Mouse (Mus musculus): ENCODE measurements around the gene Ola1.

The Ola1 gene

GRCm38 (mm10) chr2:73218913-73219312, at the start of gene Ola1:
Gene Ola1 (minus strand): TSS chr2:73218924.
- DNase-seq (ENCODE audit: low read depth, low spot score), result no peak

GRCm38 (mm10) chr2:73268281-73268680, 49.6 kb upstream of the Ola1 start:
- DNase-seq (ENCODE audit: low read depth, low spot score), result no peak

GRCm38 (mm10) chr2:73267818-73268217, 49.1 kb upstream of the Ola1 start:
- DNase-seq (ENCODE audit: low read depth, low spot score), result no peak

GRCm38 (mm10) chr2:73267231-73267630, 48.5 kb upstream of the Ola1 start:
- no peak for DNase-seq (ENCODE audit: low read depth, low spot score)

GRCm38 (mm10) chr2:73266623-73267022, 47.9 kb upstream of the Ola1 start:
- DNase-seq (ENCODE audit: low read depth, low spot score), result no peak

GRCm38 (mm10) chr2:73266011-73266410, 47.3 kb upstream of the Ola1 start:
- DNase-seq (ENCODE audit: low read depth, low spot score), result no peak

- no peak for DNase-seq (ENCODE audit: low read depth, low spot score)
Observed at GRCm38 (mm10) chr2:73264611-73265195, 46.0 kb upstream of the Ola1 start.

GRCm38 (mm10) chr2:73263794-73264610, 45.3 kb upstream of the Ola1 start:
- no peak for DNase-seq (ENCODE audit: low read depth, low spot score)

GRCm38 (mm10) chr2:73263172-73263765, 44.5 kb upstream of the Ola1 start:
- DNase-seq (ENCODE audit: low read depth, low spot score), result no peak

- no peak for DNase-seq (ENCODE audit: low read depth, low spot score)
Observed at GRCm38 (mm10) chr2:73248701-73249100, 30.0 kb upstream of the Ola1 start.

GRCm38 (mm10) chr2:73241299-73241698, 22.6 kb upstream of the Ola1 start:
- no peak for DNase-seq (ENCODE audit: low read depth, low spot score)

- no peak for DNase-seq (ENCODE audit: low read depth, low spot score)
Observed at GRCm38 (mm10) chr2:73231081-73231480, 12.4 kb upstream of the Ola1 start.

- peak; percentile 95 for DNase-seq (ENCODE audit: low read depth, low spot score)
Observed at GRCm38 (mm10) chr2:73213871-73214659, 4.7 kb downstream of the Ola1 start.

- no peak for DNase-seq (ENCODE audit: low read depth, low spot score)
Observed at GRCm38 (mm10) chr2:73213539-73213870, 5.2 kb downstream of the Ola1 start.

- DNase-seq (ENCODE audit: low read depth, low spot score), result no peak
Observed at GRCm38 (mm10) chr2:73204328-73204727, 14.4 kb downstream of the Ola1 start.

- DNase-seq (ENCODE audit: low read depth, low spot score), result no peak
Observed at GRCm38 (mm10) chr2:73188488-73188887, 30.2 kb downstream of the Ola1 start.

GRCm38 (mm10) chr2:73185185-73185584, 33.5 kb downstream of the Ola1 start:
- no peak for DNase-seq (ENCODE audit: low read depth, low spot score)

- no peak for DNase-seq (ENCODE audit: low read depth, low spot score)
Observed at GRCm38 (mm10) chr2:73169496-73169895, 49.2 kb downstream of the Ola1 start.

- DNase-seq (ENCODE audit: low read depth, low spot score), result peak; percentile 75
Observed at GRCm38 (mm10) chr2:73167126-73167525, 51.6 kb downstream of the Ola1 start.

GRCm38 (mm10) chr2:73164666-73165065, 54.1 kb downstream of the Ola1 start:
- no peak for DNase-seq (ENCODE audit: low read depth, low spot score)

GRCm38 (mm10) chr2:73160772-73161171, 58.0 kb downstream of the Ola1 start:
- no peak for DNase-seq (ENCODE audit: low read depth, low spot score)

GRCm38 (mm10) chr2:73157202-73157601, 61.5 kb downstream of the Ola1 start:
- no peak for DNase-seq (ENCODE audit: low read depth, low spot score)

All from A20 (cell line).